Mouse (Mus musculus): ENCODE measurements at regions not wholly inside any gene's neighbourhood (a gene's known extent, or its start where the extent isn't known, plus 50 kb on each side); places are given as distances from the start of the nearest gene placed in this dataset.

DNA sequence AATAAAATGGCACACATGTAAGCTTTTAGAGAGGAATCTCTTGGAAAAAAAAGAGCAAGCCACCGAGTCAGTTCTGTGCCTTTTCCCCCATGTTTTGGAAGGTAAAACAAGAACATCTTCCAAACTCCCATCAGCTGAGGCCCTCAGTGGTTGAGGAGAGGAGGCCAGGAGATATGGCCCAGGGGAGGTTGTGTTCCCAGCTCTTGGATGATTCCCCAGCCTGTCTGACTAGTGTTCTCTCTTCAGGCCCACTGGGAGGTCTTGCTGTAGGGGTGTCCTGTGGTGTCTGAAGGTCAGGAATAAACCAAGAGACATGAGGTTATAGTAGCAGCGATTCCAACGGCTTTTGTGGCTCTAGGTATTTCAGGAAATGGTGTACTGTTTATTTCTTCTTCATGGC lies 643.2 kb downstream of the Rnf144a start:
- no peak for DNase-seq

DNA sequence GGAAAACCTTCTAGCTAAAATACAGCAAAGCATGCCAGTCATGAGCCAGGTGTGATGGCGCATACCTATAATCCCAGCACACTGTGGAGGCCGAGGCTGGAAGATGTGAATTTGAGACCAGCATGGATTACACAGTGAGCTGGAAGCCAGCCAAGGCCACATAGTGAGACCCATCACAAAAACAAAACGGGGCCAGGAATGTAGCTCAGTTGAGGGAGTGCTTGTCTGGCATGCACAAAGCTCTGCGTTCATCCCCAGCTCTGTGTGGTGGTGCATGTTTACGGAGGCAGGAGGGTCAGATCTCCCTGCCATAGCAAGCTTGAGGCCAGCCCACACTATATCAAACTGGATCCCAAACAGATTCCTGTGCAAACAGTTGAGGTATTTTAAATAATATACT lies 646.4 kb downstream of the Rnf144a start:
- peak in 1 of 2 experiments; percentile 13 for DNase-seq

DNA sequence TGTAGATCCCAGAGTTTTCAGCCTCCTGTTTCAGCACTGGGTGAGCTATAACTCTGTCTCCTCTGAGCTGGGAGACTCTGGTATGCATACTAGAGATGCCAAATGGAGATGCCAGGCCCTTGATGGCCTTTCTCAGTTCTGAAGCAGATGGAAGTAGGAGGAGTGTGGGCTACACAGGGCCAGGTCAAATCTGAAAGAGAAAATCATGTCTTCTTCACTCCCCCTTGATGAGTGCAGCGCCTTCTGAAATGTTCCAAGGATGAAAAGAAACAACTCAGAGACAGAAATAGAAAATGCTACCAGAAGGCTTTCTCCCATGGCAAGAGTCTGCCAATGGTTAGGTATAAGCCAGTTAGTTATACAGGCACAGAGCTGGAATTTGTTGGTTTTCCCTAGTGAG lies 652.0 kb downstream of the Rnf144a start:
- no peak for DNase-seq

DNA sequence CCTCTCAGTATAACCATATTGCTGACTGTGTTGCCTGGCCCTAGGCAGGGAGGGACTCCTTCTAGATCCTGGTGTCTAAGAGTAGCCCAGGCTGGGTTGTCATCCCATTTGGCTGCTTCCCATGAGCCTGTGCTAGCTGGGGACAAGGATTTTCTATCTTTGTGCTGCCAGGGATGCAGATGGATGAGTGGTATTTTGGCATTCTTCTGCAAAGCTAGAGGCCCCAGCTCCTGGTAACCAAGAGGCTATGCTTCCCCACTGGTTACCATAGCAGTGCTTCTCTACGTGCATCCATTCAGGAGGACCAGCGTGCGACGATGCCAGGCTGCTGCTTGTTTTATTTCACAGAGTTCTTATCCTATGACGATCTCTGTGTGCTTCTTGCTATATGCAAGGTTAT lies 658.0 kb downstream of the Rnf144a start:
- DNase-seq = no peak

DNA sequence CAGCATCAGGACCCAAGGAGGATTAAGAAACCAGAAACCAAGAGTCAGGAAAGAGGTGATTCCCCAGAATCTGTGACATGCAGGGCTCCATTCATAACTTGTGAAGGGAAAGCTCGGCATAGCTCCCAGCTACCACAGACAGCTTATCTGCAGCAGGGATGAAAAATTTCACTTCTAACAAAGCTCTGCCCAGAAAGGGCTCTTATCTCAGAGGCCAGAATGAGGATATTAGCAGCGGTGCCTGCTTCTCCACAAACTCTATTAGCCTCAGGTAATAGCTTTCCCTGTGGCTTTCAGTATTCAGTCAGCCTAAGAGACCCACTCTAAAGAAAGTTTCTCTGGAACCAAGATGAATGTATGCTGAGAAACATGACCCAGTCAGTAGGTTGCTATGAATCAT lies 636.9 kb upstream of the Id2 start:
- no peak for DNase-seq

DNA sequence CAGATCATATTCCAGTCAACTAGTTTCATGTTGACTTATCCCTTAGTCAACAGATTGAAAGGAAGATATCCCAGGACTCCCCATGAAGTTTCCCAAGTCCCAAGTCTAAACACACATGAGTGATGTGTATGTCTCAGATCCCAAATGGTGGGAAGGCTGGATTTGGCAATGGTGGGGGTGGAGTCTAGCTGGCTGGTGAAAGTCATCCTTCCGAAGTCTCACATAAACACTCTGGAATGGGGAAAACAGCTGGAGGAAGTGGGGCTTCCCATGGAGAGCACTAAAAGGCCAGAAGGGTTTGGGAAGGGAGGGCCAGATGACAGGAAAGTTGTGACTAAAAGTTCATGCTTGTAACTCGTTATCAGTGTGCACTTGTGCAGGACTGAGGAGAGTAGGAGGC lies 628.8 kb upstream of the Id2 start:
- DNase-seq = no peak

GRCm38 (mm10) chr12:25711186-25711585 lies 614.2 kb upstream of the Id2 start:
- no peak for DNase-seq

DNA sequence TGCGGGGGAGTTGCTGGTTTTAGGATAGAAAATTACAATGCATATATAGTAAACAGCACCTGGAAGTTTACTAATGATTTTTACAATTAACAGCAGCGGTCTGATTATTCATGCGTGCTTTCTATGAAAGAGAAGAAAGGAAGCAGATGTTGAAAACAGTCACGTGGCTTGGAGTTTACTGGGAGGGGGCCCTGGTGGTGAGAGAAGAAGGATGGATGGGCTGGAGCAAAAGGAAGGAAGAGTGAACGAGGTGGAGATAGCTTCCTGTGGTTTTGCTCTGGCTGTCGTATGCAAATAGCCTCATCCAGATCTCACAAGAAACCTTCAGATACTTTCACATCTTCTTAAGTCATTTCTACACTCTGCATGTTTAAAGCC lies 606.1 kb upstream of the Id2 start:
- no peak for DNase-seq

- no peak for DNase-seq
Measured at GRCm38 (mm10) chr12:25702176-25703022, 605.5 kb upstream of the Id2 start.

DNA sequence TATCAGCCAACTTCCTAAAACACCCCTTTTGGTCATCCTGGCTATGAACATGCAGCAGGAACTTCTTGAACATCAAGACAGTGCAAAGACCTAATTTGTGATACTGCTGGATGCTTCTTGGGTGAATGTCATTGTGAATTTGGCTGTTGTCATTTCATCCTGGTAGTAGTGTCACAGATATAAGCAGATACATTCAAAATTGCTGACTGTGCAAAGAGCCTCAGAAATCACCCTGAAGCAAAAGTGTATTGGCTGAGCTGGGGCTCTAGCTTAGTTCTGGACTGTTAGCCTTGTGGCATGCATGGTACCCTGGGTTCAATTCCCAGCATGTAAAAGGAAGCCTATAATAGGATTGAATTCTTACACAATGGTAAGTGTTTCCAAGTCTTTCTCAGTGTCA lies 590.1 kb upstream of the Id2 start:
- DNase-seq = no peak

DNA sequence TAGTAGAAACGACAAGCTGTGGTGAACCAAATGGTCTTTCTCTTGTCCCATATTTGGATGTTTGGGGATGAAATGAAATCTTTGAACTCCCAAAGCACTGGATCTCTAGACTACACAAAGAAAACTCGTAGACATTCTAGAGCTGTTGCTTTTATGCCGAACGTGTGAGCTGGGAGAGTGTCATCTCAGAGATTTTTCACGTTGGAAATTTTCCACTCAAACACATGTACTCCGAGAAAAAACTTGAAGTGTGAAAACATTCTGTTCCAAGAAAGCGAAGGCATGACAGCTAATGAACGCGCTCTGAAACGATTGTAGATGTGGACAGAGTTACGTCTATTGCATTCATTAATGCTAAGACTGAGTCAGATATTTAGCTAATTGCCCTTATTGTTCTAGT lies 579.7 kb upstream of the Id2 start:
- DNase-seq = no peak

- DNase-seq = no peak
Measured at GRCm38 (mm10) chr12:25668336-25668735, 571.4 kb upstream of the Id2 start.

DNA sequence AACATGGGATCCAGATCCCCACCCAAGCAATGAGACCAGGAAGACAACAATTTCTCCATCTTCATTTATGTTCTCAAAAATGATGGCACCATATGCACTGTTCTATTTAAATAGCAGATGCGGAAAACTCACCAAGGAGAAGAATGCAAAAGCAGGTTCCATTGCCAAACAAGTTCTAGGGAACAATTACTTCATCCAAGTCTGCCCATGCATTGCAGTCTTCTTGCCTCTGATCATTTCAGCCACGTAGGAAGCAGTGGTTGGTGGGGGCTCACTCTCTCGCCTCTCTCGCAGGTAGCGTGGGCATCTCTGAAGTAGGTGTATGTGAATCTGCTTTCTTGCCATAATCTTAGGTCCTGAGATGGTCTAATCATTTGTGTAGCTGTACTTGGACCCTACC lies 557.5 kb upstream of the Id2 start:
- no peak for DNase-seq

DNA sequence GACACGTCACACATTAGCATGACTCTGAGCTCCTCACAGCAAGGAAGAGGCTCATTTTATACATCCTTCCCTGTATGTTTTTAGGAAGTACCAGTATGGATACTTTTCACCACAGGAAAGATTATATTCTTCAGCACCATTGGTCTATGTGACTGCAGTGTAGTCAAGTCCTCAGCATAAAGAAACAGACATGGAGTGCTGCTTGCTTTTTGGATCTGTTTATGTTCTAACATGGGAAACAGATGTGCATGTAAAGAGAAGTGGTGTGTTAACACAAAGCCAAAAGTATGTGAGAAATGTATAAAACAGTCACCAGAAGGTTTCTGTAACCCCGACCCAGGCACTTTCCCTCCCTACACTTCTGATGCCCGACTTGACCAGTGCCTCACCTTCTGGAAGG lies 553.3 kb upstream of the Id2 start:
- no peak for DNase-seq

DNA sequence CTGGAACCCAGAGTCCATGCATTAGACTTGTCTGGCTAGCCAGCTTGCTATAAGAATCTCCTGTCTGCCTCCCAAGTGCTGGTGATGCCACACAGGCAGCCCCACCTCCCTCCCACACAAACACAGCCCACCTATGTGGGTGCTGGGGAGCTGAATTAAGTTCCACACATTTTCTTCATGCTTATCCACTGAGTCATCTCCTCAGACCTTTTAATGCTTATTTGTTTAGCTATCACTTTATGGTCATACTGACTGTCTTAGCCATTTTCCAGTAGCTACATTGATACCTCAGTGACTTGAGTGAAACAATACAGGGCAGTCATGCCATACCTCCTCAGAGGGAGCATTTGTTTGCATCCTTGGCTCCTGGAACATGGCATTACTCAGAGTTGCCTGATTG lies 531.1 kb upstream of the Id2 start:
- no peak for DNase-seq

GRCm38 (mm10) chr12:25625858-25626257 lies 528.9 kb upstream of the Id2 start:
- no peak for DNase-seq

DNA sequence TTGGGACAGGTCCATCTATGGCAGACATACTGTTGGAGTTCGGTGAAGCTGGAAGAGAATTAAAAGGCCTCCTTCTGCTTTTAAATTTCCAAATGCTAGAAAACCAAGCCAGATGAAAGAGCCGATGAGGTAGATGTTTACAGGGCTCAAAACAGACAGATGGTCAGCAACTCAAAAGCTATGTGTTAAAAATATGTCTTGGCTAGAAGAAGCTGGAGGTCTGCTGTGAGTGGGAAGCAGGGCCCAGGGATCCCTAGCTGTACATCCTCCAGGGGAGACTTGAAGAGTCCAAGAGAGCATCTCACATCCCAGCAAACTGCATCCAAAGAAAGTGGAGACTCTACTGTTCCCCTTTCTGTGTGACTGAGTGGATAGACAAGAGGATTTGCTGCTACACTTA lies 526.5 kb upstream of the Id2 start:
- DNase-seq = no peak

- DNase-seq = no peak
Measured at GRCm38 (mm10) chr12:25621142-25621541, 524.2 kb upstream of the Id2 start.

DNA sequence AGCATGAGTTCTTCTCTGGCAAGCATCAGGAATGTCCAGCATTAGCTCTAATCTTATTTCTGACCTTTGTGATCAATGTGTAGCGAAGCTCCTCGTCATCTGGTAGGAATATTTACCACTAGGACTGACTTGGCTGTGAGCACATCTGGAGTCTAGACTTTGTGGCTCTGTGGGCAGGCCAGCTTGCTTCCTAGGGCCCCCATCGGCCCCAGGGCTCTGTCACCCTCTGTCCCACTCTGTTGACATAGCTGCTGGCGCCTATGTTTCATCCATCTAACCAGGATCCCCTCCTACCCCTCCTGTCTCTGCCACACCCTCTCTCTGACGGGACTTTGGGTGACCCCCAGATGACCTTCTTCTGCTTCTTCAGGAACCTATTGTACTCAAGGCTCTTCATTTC lies 520.6 kb upstream of the Id2 start:
- DNase-seq = no peak

- no peak for DNase-seq
Measured at GRCm38 (mm10) chr12:25615377-25615776, 518.4 kb upstream of the Id2 start.

GRCm38 (mm10) chr12:25613473-25613872 lies 516.5 kb upstream of the Id2 start:
- DNase-seq = no peak

DNA sequence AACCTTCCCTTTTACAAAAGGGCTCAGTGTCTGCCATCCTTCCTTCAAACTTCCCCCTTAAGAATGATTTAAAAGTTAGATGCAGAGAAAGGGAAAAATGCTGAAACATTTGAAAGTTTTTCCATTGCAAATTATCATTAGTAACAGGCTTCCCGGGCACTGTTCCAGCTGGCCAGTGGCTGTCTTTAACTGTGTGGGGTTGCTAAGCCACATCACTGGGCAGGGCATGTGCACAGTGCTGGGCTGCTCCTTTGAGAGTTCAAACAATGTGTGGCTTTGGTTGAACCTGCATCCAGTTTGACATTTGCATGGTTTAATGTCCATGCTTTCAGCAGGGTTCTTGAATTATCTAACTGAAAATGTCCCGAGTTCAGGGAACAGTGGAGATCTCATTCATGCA lies 512.1 kb upstream of the Id2 start:
- peak; percentile 31 to 44 for DNase-seq

- no peak for DNase-seq
Measured at GRCm38 (mm10) chr12:25605396-25605795, 508.5 kb upstream of the Id2 start.

- DNase-seq = no peak
Measured at GRCm38 (mm10) chr12:25590262-25590661, 493.3 kb upstream of the Id2 start.

GRCm38 (mm10) chr12:25585746-25586145 lies 488.8 kb upstream of the Id2 start:
- no peak for DNase-seq
